Mouse (Mus musculus): ENCODE measurements around the gene Ctsl. TPM values are rescaled to one million over a fixed set of nuclear protein-coding genes. Genes with fewer than 3 reads are reported as not detected.

Ctsl gene
- polyA plus RNA-seq, 1 experiment from 2014 or later, result 1,130 TPM

DNA sequence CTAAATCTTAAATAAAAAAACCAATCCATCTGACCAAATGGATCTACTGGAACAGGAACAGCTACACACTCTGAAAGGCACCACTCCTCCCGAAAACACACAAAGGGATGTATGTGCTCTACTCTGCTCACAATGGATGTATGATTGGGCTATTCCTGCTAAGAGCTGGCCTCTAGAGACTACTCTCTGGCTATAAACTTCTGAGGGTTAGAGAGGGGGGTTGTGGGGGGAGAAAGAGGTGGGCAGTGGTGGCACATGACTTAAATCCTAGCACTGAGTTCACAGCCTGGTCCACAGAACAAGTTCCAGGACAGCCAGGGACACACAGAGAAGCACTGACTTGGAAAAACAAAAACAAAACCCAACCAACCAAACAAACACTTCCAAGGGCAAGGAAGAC lies 2.1 kb downstream of the Ctsl start:
- no peak for ATAC-seq
- no peaks in the 10 kb centered on the region for H3K9me3 ChIP-seq (ENCODE audit: low read length)
- H3K9ac ChIP-seq (replicated peaks), result peak overlapping the region; percentile 91
- TF ChIP-seq EP300 (IDR thresholded peaks at IDR 0.05; ENCODE audit: low read depth) (no peak), CTCF (IDR thresholded peaks at IDR 0.05; ENCODE audit: low read depth) (no peak)
- H3K4me3 ChIP-seq (ENCODE audit: low read depth, low read length), result peak overlapping the region; percentile 84
- H3K4me2 ChIP-seq (ENCODE audit: low read depth, low read length), result peak overlapping the region; percentile 94
- H3K27me3 ChIP-seq (ENCODE audit: insufficient read depth, low read length), result no peaks in the 10 kb centered on the region
- DNase-seq, result no peak
- H3K36me3 ChIP-seq (replicated peaks; ENCODE audit: insufficient read depth, low read length), result peaks cover 29% of the 10 kb centered on the region
- peaks cover 6% of the 10 kb centered on the region for H3K4me1 ChIP-seq (ENCODE audit: insufficient read depth)
- H3K27ac ChIP-seq (ENCODE audit: low read depth), result peak overlapping the region; percentile 88
- 79% methylated on average over 1 of the region's 1 CpGs for WGBS (ENCODE audit: insufficient replicate concordance)

- H3K9me3 ChIP-seq (ENCODE audit: low read length), result no peaks in the 10 kb centered on the region
- ATAC-seq, result no peak
- no peaks in the 10 kb centered on the region for H3K27me3 ChIP-seq (ENCODE audit: insufficient read depth, low read length)
- peaks cover 6% of the 10 kb centered on the region for H3K4me1 ChIP-seq (ENCODE audit: insufficient read depth)
- peaks cover 29% of the 10 kb centered on the region for H3K36me3 ChIP-seq (replicated peaks; ENCODE audit: insufficient read depth, low read length)
- H3K9ac ChIP-seq (replicated peaks), result peak overlapping the region; percentile 91
- TF ChIP-seq CTCF (IDR thresholded peaks at IDR 0.05; ENCODE audit: low read depth) (no peak), EP300 (IDR thresholded peaks at IDR 0.05; ENCODE audit: low read depth) (no peak)
- 87% methylated on average over 5 of the region's 5 CpGs for WGBS (ENCODE audit: insufficient replicate concordance)
- peak; percentile 31 for DNase-seq
- peak overlapping the region; percentile 84 for H3K4me3 ChIP-seq (ENCODE audit: low read depth, low read length)
- H3K27ac ChIP-seq (ENCODE audit: low read depth), result no peak overlapping the region
- peak overlapping the region; percentile 94 for H3K4me2 ChIP-seq (ENCODE audit: low read depth, low read length)
These were observed 3.1 kb downstream of the Ctsl start for GRCm38 (mm10) chr13:64367615-64368014.

- H3K9me3 ChIP-seq (ENCODE audit: low read length), result no peaks in the 10 kb centered on the region
- H3K36me3 ChIP-seq (replicated peaks; ENCODE audit: insufficient read depth, low read length), result peaks cover 36% of the 10 kb centered on the region
- ATAC-seq, result no peak
- 0 out of 2 replicates have a peak overlapping the region, but pooled peaks have one; percentile 28 for H3K9ac ChIP-seq (replicated peaks)
- TF ChIP-seq CTCF (IDR thresholded peaks at IDR 0.05; ENCODE audit: low read depth) (no peak), EP300 (IDR thresholded peaks at IDR 0.05; ENCODE audit: low read depth) (no peak)
- no peak overlapping the region for H3K4me3 ChIP-seq (ENCODE audit: low read depth, low read length)
- H3K4me2 ChIP-seq (ENCODE audit: low read depth, low read length), result peak overlapping the region; percentile 94; the same call in 1 of the 2 replicates
- no peaks in the 10 kb centered on the region for H3K27me3 ChIP-seq (ENCODE audit: insufficient read depth, low read length)
- peaks cover 4% of the 10 kb centered on the region; the same call in 1 of the 2 replicates for H3K4me1 ChIP-seq (ENCODE audit: insufficient read depth)
- no peak overlapping the region for H3K27ac ChIP-seq (ENCODE audit: low read depth)
- no peak for DNase-seq
These were observed 5.4 kb downstream of the Ctsl start for GRCm38 (mm10) chr13:64365326-64365725.

DNA sequence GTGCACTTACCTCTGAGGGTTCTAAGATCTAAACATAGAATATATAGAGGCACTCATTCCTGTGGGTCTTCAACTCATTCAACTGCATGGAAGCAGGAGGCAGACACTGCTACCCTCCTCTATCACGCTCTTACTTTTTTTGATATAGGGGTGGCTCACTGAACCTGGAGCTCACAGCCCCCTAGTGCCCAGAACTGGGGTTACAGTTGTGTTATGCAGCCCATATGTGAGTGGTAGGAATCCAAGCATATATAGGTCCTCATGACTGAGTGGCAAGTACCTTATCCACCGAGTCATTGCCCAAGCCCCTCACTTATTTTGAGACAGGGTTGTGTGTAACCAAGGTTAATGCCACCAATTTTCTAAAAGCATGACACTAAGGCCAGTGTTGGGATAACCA lies 6.4 kb downstream of the Ctsl start:
- TF ChIP-seq EP300 (IDR thresholded peaks at IDR 0.05; ENCODE audit: low read depth) (no peak), CTCF (IDR thresholded peaks at IDR 0.05; ENCODE audit: low read depth) (peak; percentile 66)
- ATAC-seq (no peak), DNase-seq (peak; percentile 60)
- Histone ChIP-seq H3K4me2 (ENCODE audit: low read depth, low read length) (no peak overlapping the region), H3K27ac (ENCODE audit: low read depth) (no peak overlapping the region), H3K4me1 (ENCODE audit: insufficient read depth) (no peaks in the 10 kb centered on the region), H3K9me3 (ENCODE audit: low read length) (no peaks in the 10 kb centered on the region), H3K36me3 (replicated peaks; ENCODE audit: insufficient read depth, low read length) (peaks cover 36% of the 10 kb centered on the region), H3K27me3 (ENCODE audit: insufficient read depth, low read length) (no peaks in the 10 kb centered on the region), H3K9ac (replicated peaks) (no peak overlapping the region), H3K4me3 (ENCODE audit: low read depth, low read length) (no peak overlapping the region)
- 64% methylated on average over 2 of the region's 2 CpGs for WGBS (ENCODE audit: insufficient replicate concordance)

- Histone ChIP-seq H3K27me3 (ENCODE audit: insufficient read depth, low read length) (no peaks in the 10 kb centered on the region), H3K4me1 (ENCODE audit: insufficient read depth) (no peaks in the 10 kb centered on the region), H3K9me3 (ENCODE audit: low read length) (no peaks in the 10 kb centered on the region), H3K4me2 (ENCODE audit: low read depth, low read length) (no peak overlapping the region), H3K27ac (ENCODE audit: low read depth) (no peak overlapping the region), H3K4me3 (ENCODE audit: low read depth, low read length) (no peak overlapping the region), H3K9ac (replicated peaks) (no peak overlapping the region), H3K36me3 (replicated peaks; ENCODE audit: insufficient read depth, low read length) (peaks cover 25% of the 10 kb centered on the region)
- peak; percentile 48; the same call in 1 of the 2 replicates for TF ChIP-seq EP300 (IDR thresholded peaks at IDR 0.05; ENCODE audit: low read depth)
- TF ChIP-seq CTCF (IDR thresholded peaks at IDR 0.05; ENCODE audit: low read depth), result no peak
- WGBS (ENCODE audit: insufficient replicate concordance), result 73% methylated on average over 6 of the region's 6 CpGs
- no peak for DNase-seq
- ATAC-seq, result peak; percentile 16
These were observed 8.6 kb downstream of the Ctsl start for GRCm38 (mm10) chr13:64362139-64362538.

GRCm38 (mm10) chr13:64361020-64361419 lies 9.7 kb downstream of the Ctsl start:
- ATAC-seq (peak; percentile 68), DNase-seq (peak; percentile 39)
- Histone ChIP-seq H3K4me1 (ENCODE audit: insufficient read depth) (no peaks in the 10 kb centered on the region), H3K27ac (ENCODE audit: low read depth) (peak overlapping the region; percentile 23; the same call in 1 of the 2 replicates), H3K9me3 (ENCODE audit: low read length) (no peaks in the 10 kb centered on the region), H3K36me3 (replicated peaks; ENCODE audit: insufficient read depth, low read length) (peaks cover 14% of the 10 kb centered on the region; the same call in 1 of the 2 replicates), H3K4me2 (ENCODE audit: low read depth, low read length) (no peak overlapping the region), H3K27me3 (ENCODE audit: insufficient read depth, low read length) (no peaks in the 10 kb centered on the region), H3K4me3 (ENCODE audit: low read depth, low read length) (no peak overlapping the region), H3K9ac (replicated peaks) (no peak overlapping the region)
- peak; percentile 29; the same call in 1 of the 2 replicates for TF ChIP-seq EP300 (IDR thresholded peaks at IDR 0.05; ENCODE audit: low read depth)
- TF ChIP-seq CTCF (IDR thresholded peaks at IDR 0.05; ENCODE audit: low read depth), result no peak
- WGBS (ENCODE audit: insufficient replicate concordance), result 83% methylated on average over 3 of the region's 3 CpGs

All from liver, postnatal 0 days (tissue).